Mouse (Mus musculus) common myeloid progenitor, adult 5-6 weeks (primary cell): Measurements from ENCODE around the gene Nfib. TPM values are rescaled to one million over a fixed set of nuclear protein-coding genes. Genes with fewer than 3 reads are reported as not detected.

Experiments used
- total RNA-seq: library from RNA; stranded (forward); fragments of 200-1000, 187-1606 nt; gene quantifications from 2 replicates; pipeline ENCODE4 v1.2.3, GENCODE M21; 2017

The Nfib gene
- total RNA-seq, 1 experiment from 2014 or later = not detected

Other genes starting within 250 kb of the Nfib start
- 16.4 and 21.8 TPM in 2 replicates for gene Zdhhc21, start 154.2 kb upstream of the Nfib start, total RNA-seq
- gene Cer1, start 179.4 kb upstream of the Nfib start, total RNA-seq = not detected in 2 replicates